Mouse (Mus musculus) central nervous system, embryonic 14 days (tissue): Measurements from ENCODE around the gene Hnrnpdl. TPM values are rescaled to one million over a fixed set of nuclear protein-coding genes. Genes with fewer than 3 reads are reported as not detected.

Experiments
- polyA plus RNA-seq: library from polyadenylated mRNA; depleted of rRNA; stranded (reverse); fragments of >200 nt; gene quantifications from 2 replicates; pipeline ENCODE4 v1.2.3, GENCODE M21; 2012; rRNA removed

The Hnrnpdl gene
- polyA plus RNA-seq: 564 and 623 TPM in 2 replicates

DNA sequence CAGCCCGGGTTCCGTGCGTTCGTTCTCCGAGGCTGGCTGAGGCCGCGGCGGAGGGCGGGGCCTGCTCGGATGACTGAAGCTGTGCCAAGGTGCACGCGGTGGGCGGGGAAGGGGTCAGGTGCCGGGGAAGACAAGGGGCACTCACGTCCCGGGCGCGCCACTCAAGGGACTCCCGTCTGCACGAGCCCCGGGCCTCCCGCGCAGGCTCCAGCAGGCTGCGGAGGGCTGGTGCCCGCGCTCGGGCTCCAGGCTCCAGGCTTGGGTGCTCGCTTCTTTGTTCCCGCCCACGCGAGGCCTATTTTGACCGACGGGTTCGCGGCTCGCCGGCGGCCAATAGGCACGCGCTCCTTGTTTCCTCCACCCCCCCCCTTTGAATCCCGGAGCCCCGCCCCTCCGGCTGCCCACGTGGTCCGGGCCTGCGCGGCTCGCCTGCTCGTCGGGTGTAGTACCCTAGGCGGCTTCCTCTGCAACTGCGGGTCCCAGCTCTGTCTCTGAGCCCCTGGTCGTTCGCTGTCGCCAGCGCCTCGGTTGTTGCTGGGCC, at the start of gene Hnrnpdl, which contains the start of gene Enoph1:
Gene Hnrnpdl, minus strand, starts transcription at position 63 of the 541 bp plus-strand sequence.
Gene Enoph1, plus strand, starts transcription at position 384 of the 541 bp plus-strand sequence.

Other genes with a start within 250 kb of the Hnrnpdl start
- 0.16 and 0.59 TPM in 2 replicates for gene Vamp9, start 133.4 kb downstream of the Hnrnpdl start, polyA plus RNA-seq
- gene Hnrnpd, start 60.7 kb downstream of the Hnrnpdl start, polyA plus RNA-seq: 371 and 407 TPM in 2 replicates
- gene 4930524J08Rik, start 60.6 kb downstream of the Hnrnpdl start, polyA plus RNA-seq: 3.8 and 4.3 TPM in 2 replicates
- 56.2 and 58.9 TPM in 2 replicates for gene Enoph1, start 321 bp upstream of the Hnrnpdl start, polyA plus RNA-seq
- 18.3 and 19.5 TPM in 2 replicates for gene Tmem150c, start 120.1 kb upstream of the Hnrnpdl start, polyA plus RNA-seq